ENCODE assay signal across 10 mouse cellular contexts in the genomic region with DNA sequence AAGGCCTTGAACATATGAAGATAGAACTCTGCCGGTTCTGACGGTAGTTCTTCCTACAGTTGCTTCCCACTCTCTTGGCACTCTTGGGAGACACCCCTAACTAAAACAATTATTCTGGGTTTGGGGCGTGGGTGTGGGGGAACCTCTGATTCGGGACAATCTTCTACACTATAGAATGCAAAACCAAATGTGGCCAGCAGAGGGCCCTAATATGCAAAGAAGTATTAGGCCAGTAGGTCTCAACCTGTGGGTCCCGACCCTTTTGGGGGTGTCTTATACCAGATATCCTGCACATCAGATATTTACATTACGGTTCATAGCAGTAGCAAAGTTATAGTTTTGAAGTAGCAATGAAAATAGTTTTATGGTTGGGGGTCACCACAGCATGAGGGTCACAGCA. TPM values are rescaled to one million over a fixed set of nuclear protein-coding genes. Genes with fewer than 3 reads are reported as not detected.
DNase-seq lines count a peak whose midpoint lies in the region; ATAC-seq and TF ChIP-seq lines count a peak whose summit lies in the region.
"Had no signal": no experiment of that assay in that cellular context is flagged by ENCODE, and none has a peak within 500 bp of the region (broad histone marks: within the 10 kb centered on the region; RNA-seq: fewer than 3 reads in every experiment).

No protein-coding gene starts in this region.

- no peaks in the 10 kb centered on the region for H3K9me3 ChIP-seq in embryonic facial prominence, embryonic 11.5 days (replicated peaks; ENCODE audit: control insufficient read depth, low read length)
- H3K9me3 ChIP-seq in embryonic facial prominence, embryonic 10.5 days, result peaks cover 4% of the 10 kb centered on the region
- no peaks in the 10 kb centered on the region for H3K9me3 ChIP-seq in midbrain, postnatal 0 days (ENCODE audit: low read length)
- H3K9me3 ChIP-seq in midbrain, embryonic 15.5 days, result no peaks in the 10 kb centered on the region
- H3K9me3 ChIP-seq in intestine, embryonic 16.5 days (ENCODE audit: control insufficient read depth, low read length), result no peaks in the 10 kb centered on the region

- no peak overlapping the region for H3K27ac ChIP-seq in embryonic facial prominence, embryonic 11.5 days (replicated peaks; ENCODE audit: low read depth, low read length)
- no peak overlapping the region for H3K27ac ChIP-seq in embryonic facial prominence, embryonic 10.5 days (replicated peaks)
- H3K27ac ChIP-seq in midbrain, postnatal 0 days (ENCODE audit: low read depth, low read length), result no peak overlapping the region
- H3K27ac ChIP-seq in midbrain, embryonic 15.5 days, result no peak overlapping the region
- no peak overlapping the region for H3K27ac ChIP-seq in small intestine, adult 2 months (ENCODE audit: insufficient read depth, low read depth, low read length)
- no peak overlapping the region for H3K27ac ChIP-seq in intestine, embryonic 16.5 days (ENCODE audit: low read length)

- H3K4me3 ChIP-seq in embryonic facial prominence, embryonic 11.5 days (ENCODE audit: low read depth, low read length), result no peak overlapping the region
- no peak overlapping the region for H3K4me3 ChIP-seq in embryonic facial prominence, embryonic 10.5 days
- no peak overlapping the region for H3K4me3 ChIP-seq in midbrain, postnatal 0 days (ENCODE audit: low read depth, low read length)
- H3K4me3 ChIP-seq in midbrain, embryonic 15.5 days, result no peak overlapping the region
- no peak overlapping the region for H3K4me3 ChIP-seq in small intestine, adult 2 months (ENCODE audit: low read depth, low read length)
- H3K4me3 ChIP-seq in intestine, embryonic 16.5 days (ENCODE audit: low read length), result no peak overlapping the region

- no peak for TF ChIP-seq POLR2A in small intestine, adult 2 months (IDR thresholded peaks at IDR 0.05; ENCODE audit: low read depth, low read length)

- no peak for ATAC-seq in embryonic facial prominence, embryonic 11.5 days (replicated peaks; ENCODE audit: insufficient number of reproducible peaks, low FRiP score, low TSS enrichment, low read depth)
- ATAC-seq in midbrain, postnatal 0 days (ENCODE audit: low FRiP score), result no peak
- ATAC-seq in midbrain, embryonic 15.5 days (replicated peaks), result no peak
- no peak for ATAC-seq in intestine, embryonic 16.5 days

- TF ChIP-seq CTCF in midbrain, postnatal 0 days (IDR thresholded peaks at IDR 0.05), result peak; percentile 35; the same call in 1 of the 2 replicates
- peak; percentile 43; the same call in 1 of the 2 replicates for TF ChIP-seq CTCF in small intestine, adult 2 months (IDR thresholded peaks at IDR 0.05; ENCODE audit: extremely low read depth, insufficient read length, insufficient replicate concordance, low read depth, low read length)

- 84% methylated on average over 6 of the region's 6 CpGs for WGBS in embryonic facial prominence, embryonic 11.5 days
- 92% methylated on average over 6 of the region's 6 CpGs for WGBS in embryonic facial prominence, embryonic 10.5 days
- 93% methylated on average over 6 of the region's 6 CpGs for WGBS in midbrain, postnatal 0 days
- 89% methylated on average over 6 of the region's 6 CpGs for WGBS in midbrain, embryonic 15.5 days
- WGBS in small intestine, adult 2 months, result 85% methylated on average over 6 of the region's 6 CpGs
- 92% methylated on average over 6 of the region's 6 CpGs for WGBS in intestine, embryonic 16.5 days

- DNase-seq in embryonic facial prominence, embryonic 11.5 days (ENCODE audit: low spot score), result peak; percentile 19
- DNase-seq in embryonic facial prominence, embryonic 10.5 days (ENCODE audit: low spot score), result no peak
- DNase-seq in midbrain, postnatal 0 days (ENCODE audit: low spot score), result no peak
- peak; percentile 33 for DNase-seq in c-Kit-positive CD71-positive TER-119-negative erythroid progenitor cells, embryonic 14.5 days (ENCODE audit: low read depth)
- no peak for DNase-seq in layer of hippocampus, postnatal 10 days (ENCODE audit: low spot score in 2 of 2)

- H3K4me1 ChIP-seq in embryonic facial prominence, embryonic 11.5 days (ENCODE audit: control insufficient read depth, insufficient read depth, low read length), result no peaks in the 10 kb centered on the region
- no peaks in the 10 kb centered on the region for H3K4me1 ChIP-seq in embryonic facial prominence, embryonic 10.5 days
- H3K4me1 ChIP-seq in midbrain, postnatal 0 days (ENCODE audit: insufficient read depth, low read length), result no peaks in the 10 kb centered on the region
- no peaks in the 10 kb centered on the region for H3K4me1 ChIP-seq in midbrain, embryonic 15.5 days
- no peaks in the 10 kb centered on the region for H3K4me1 ChIP-seq in small intestine, adult 2 months (ENCODE audit: control insufficient read depth, insufficient read depth, insufficient read length, low read length)
- H3K4me1 ChIP-seq in intestine, embryonic 16.5 days (ENCODE audit: control insufficient read depth, insufficient read depth, low read length), result no peaks in the 10 kb centered on the region

- no peak overlapping the region for H3K9ac ChIP-seq in embryonic facial prominence, embryonic 11.5 days (replicated peaks; ENCODE audit: low read length)
- no peak overlapping the region for H3K9ac ChIP-seq in midbrain, postnatal 0 days (replicated peaks; ENCODE audit: low read length, poor library complexity, severe bottlenecking)
- no peak overlapping the region for H3K9ac ChIP-seq in midbrain, embryonic 15.5 days
- no peak overlapping the region for H3K9ac ChIP-seq in intestine, embryonic 16.5 days (ENCODE audit: low read depth, low read length)

- no peak overlapping the region for H3K4me2 ChIP-seq in embryonic facial prominence, embryonic 11.5 days (ENCODE audit: low read depth, low read length)
- H3K4me2 ChIP-seq in midbrain, postnatal 0 days (ENCODE audit: low read depth, low read length, poor library complexity, severe bottlenecking), result no peak overlapping the region
- no peak overlapping the region for H3K4me2 ChIP-seq in midbrain, embryonic 15.5 days
- H3K4me2 ChIP-seq in intestine, embryonic 16.5 days (ENCODE audit: low read depth, low read length), result no peak overlapping the region

- H3K27me3 ChIP-seq in embryonic facial prominence, embryonic 11.5 days (ENCODE audit: control insufficient read depth, insufficient read depth, low read length), result no peaks in the 10 kb centered on the region
- H3K27me3 ChIP-seq in embryonic facial prominence, embryonic 10.5 days (replicated peaks; ENCODE audit: low read depth, poor library complexity, severe bottlenecking), result no peaks in the 10 kb centered on the region
- H3K27me3 ChIP-seq in midbrain, postnatal 0 days (ENCODE audit: insufficient read depth, low read length), result no peaks in the 10 kb centered on the region
- H3K27me3 ChIP-seq in midbrain, embryonic 15.5 days (replicated peaks), result no peaks in the 10 kb centered on the region
- H3K27me3 ChIP-seq in small intestine, adult 2 months (ENCODE audit: control insufficient read depth, insufficient read depth, low read length), result no peaks in the 10 kb centered on the region
- no peaks in the 10 kb centered on the region for H3K27me3 ChIP-seq in intestine, embryonic 16.5 days (replicated peaks; ENCODE audit: control insufficient read depth, insufficient read depth, low read length)

- no peaks in the 10 kb centered on the region for H3K36me3 ChIP-seq in embryonic facial prominence, embryonic 11.5 days (replicated peaks; ENCODE audit: control insufficient read depth, insufficient read depth, low read depth, low read length)
- H3K36me3 ChIP-seq in embryonic facial prominence, embryonic 10.5 days (replicated peaks), result no peaks in the 10 kb centered on the region
- H3K36me3 ChIP-seq in midbrain, postnatal 0 days (ENCODE audit: insufficient read depth, low read length), result no peaks in the 10 kb centered on the region
- no peaks in the 10 kb centered on the region for H3K36me3 ChIP-seq in midbrain, embryonic 15.5 days (replicated peaks)
- no peaks in the 10 kb centered on the region for H3K36me3 ChIP-seq in small intestine, adult 2 months (ENCODE audit: control insufficient read depth, insufficient read depth, low read length)
- no peaks in the 10 kb centered on the region for H3K36me3 ChIP-seq in intestine, embryonic 16.5 days (ENCODE audit: control insufficient read depth, insufficient read depth, low read length)
- H3K36me3 ChIP-seq: G1E had no signal

RNA-seq across cellular contexts. Expression of a gene that starts 13.8 kb away (rescaled TPM):
- polyA plus RNA-seq in embryonic facial prominence, embryonic 11.5 days (2014; fragmentation: Nextera tagmentation; extraction: Ambion mirVana), result 1.4 and 1.6 TPM in 2 replicates
- polyA plus RNA-seq in embryonic facial prominence, embryonic 10.5 days (2016; fragmentation: Nextera tagmentation; extraction: Ambion mirVana), result 1.9 and 2.1 TPM in 2 replicates
- 0.28 TPM in 1 of 2 replicates, not detected in the other for total RNA-seq in midbrain, postnatal 0 days (2014; rRNA removed)
- 0.67 and 0.83 TPM in 2 replicates for polyA plus RNA-seq in midbrain, postnatal 0 days (2015; fragmentation: Nextera tagmentation; extraction: Ambion mirVana)
- polyA plus RNA-seq in midbrain, embryonic 15.5 days (2015; fragmentation: Nextera tagmentation; extraction: Ambion mirVana), result 0.31 and 0.68 TPM in 2 replicates
- polyA plus RNA-seq in small intestine, adult 2 months (2012; rRNA removed), result 9.0 and 118 TPM in 2 replicates
- under 1 TPM; 0.66 to 0.71 TPM for total RNA-seq in layer of hippocampus, postnatal 10 days (2021)
- polyA plus RNA-seq in intestine, embryonic 16.5 days (2015; fragmentation: Nextera tagmentation; extraction: Ambion mirVana), result 2.6 and 2.7 TPM in 2 replicates
- total RNA-seq: G1E had no signal
- polyA plus RNA-seq: G1E had no signal

RNA-seq across cellular contexts. Expression of a gene that starts 29.4 kb away (rescaled TPM):
- not detected in 2 replicates for polyA plus RNA-seq in embryonic facial prominence, embryonic 11.5 days (2014; fragmentation: Nextera tagmentation; extraction: Ambion mirVana)
- polyA plus RNA-seq in embryonic facial prominence, embryonic 10.5 days (2016; fragmentation: Nextera tagmentation; extraction: Ambion mirVana), result not detected in 2 replicates
- total RNA-seq in midbrain, postnatal 0 days (2014; rRNA removed), result not detected in 2 replicates
- 0.09 TPM in 1 of 2 replicates, not detected in the other for polyA plus RNA-seq in midbrain, postnatal 0 days (2015; fragmentation: Nextera tagmentation; extraction: Ambion mirVana)
- polyA plus RNA-seq in midbrain, embryonic 15.5 days (2015; fragmentation: Nextera tagmentation; extraction: Ambion mirVana), result 0.09 TPM in 1 of 2 replicates, not detected in the other
- polyA plus RNA-seq in small intestine, adult 2 months (2012; rRNA removed), result 0.06 and 0.74 TPM in 2 replicates
- under 1 TPM in 1 of 2 experiments, not detected in 1; 0.46 TPM for total RNA-seq in layer of hippocampus, postnatal 10 days (2021)
- 0.21 and 0.31 TPM in 2 replicates for polyA plus RNA-seq in intestine, embryonic 16.5 days (2015; fragmentation: Nextera tagmentation; extraction: Ambion mirVana)
- total RNA-seq: G1E had no signal
- polyA plus RNA-seq: G1E had no signal

RNA-seq across cellular contexts. Expression of a gene that starts 39.5 kb away (rescaled TPM):
- not detected in 2 replicates for polyA plus RNA-seq in embryonic facial prominence, embryonic 11.5 days (2014; fragmentation: Nextera tagmentation; extraction: Ambion mirVana)
- not detected in 2 replicates for polyA plus RNA-seq in embryonic facial prominence, embryonic 10.5 days (2016; fragmentation: Nextera tagmentation; extraction: Ambion mirVana)
- not detected in 2 replicates for total RNA-seq in midbrain, postnatal 0 days (2014; rRNA removed)
- not detected in 2 replicates for polyA plus RNA-seq in midbrain, postnatal 0 days (2015; fragmentation: Nextera tagmentation; extraction: Ambion mirVana)
- not detected in 2 replicates for polyA plus RNA-seq in midbrain, embryonic 15.5 days (2015; fragmentation: Nextera tagmentation; extraction: Ambion mirVana)
- polyA plus RNA-seq in small intestine, adult 2 months (2012; rRNA removed), result not detected in 2 replicates
- not detected for total RNA-seq in layer of hippocampus, postnatal 10 days (2021)
- not detected in 2 replicates for polyA plus RNA-seq in intestine, embryonic 16.5 days (2015; fragmentation: Nextera tagmentation; extraction: Ambion mirVana)
- total RNA-seq: G1E; gastrocnemius, postnatal 4 days had no signal
- polyA plus RNA-seq: G1E had no signal

RNA-seq across cellular contexts. Expression of a gene that starts 57.7 kb away (rescaled TPM):
- polyA plus RNA-seq in embryonic facial prominence, embryonic 11.5 days (2014; fragmentation: Nextera tagmentation; extraction: Ambion mirVana), result not detected in 2 replicates
- polyA plus RNA-seq in embryonic facial prominence, embryonic 10.5 days (2016; fragmentation: Nextera tagmentation; extraction: Ambion mirVana), result not detected in 2 replicates
- total RNA-seq in midbrain, postnatal 0 days (2014; rRNA removed), result not detected in 2 replicates
- not detected in 2 replicates for polyA plus RNA-seq in midbrain, postnatal 0 days (2015; fragmentation: Nextera tagmentation; extraction: Ambion mirVana)
- 0.17 TPM in 2 replicates for polyA plus RNA-seq in midbrain, embryonic 15.5 days (2015; fragmentation: Nextera tagmentation; extraction: Ambion mirVana)
- polyA plus RNA-seq in small intestine, adult 2 months (2012; rRNA removed), result not detected in 2 replicates
- total RNA-seq in layer of hippocampus, postnatal 10 days (2021), result not detected
- not detected in 2 replicates for polyA plus RNA-seq in intestine, embryonic 16.5 days (2015; fragmentation: Nextera tagmentation; extraction: Ambion mirVana)
- total RNA-seq: G1E; gastrocnemius, postnatal 4 days had no signal
- polyA plus RNA-seq: G1E had no signal

Comparison
In these comparisons a context has a peak if more than half of its experiments do, and no peak if none do; other contexts are left out.
1. DNase-seq: peak in embryonic facial prominence, embryonic 11.5 days (single experiment) and c-Kit-positive CD71-positive TER-119-negative erythroid progenitor cells, embryonic 14.5 days (single experiment); none in embryonic facial prominence, embryonic 10.5 days (single experiment), midbrain, postnatal 0 days (single experiment) and layer of hippocampus, postnatal 10 days (0 of 2).